Mouse (Mus musculus): ENCODE data around the gene Cav1. TPM values are rescaled to one million over a fixed set of nuclear protein-coding genes. Genes with fewer than 3 reads are reported as not detected.

Gene Cav1
- not detected in 2 replicates for polyA plus RNA-seq (2012)

DNA sequence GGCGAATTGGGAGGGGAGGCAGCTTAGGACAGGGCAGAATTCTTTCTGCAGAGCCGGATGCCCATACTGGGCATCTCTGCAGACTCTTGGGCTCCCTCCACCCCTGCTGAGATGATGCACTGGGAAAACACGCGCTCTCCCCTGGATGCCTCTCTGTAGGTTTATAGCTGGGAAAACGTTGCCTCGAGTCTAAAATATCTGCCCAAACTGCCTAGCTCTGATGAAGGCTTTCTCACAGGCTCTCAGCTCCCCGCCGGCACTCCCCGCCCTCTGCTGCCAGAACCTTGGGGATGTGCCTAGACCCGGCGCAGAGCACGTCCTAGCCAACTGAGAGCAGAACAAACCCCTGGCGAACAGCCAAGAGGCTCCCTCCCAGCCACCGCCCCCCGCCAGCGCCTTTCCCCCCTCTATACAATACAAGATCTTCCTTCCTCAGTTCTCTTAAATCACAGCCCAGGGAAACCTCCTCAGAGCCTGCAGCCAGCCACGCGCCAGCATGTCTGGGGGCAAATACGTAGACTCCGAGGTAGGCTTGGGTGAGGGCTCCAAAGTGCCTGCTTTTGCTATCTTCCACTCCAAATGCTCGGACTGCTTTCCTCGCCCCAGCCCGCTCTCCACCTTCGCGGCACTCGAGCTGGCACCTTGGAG is at the start of gene Cav1:
Cav1 (plus strand) TSS at position 382 of the 648 bp plus-strand sequence.

DNA sequence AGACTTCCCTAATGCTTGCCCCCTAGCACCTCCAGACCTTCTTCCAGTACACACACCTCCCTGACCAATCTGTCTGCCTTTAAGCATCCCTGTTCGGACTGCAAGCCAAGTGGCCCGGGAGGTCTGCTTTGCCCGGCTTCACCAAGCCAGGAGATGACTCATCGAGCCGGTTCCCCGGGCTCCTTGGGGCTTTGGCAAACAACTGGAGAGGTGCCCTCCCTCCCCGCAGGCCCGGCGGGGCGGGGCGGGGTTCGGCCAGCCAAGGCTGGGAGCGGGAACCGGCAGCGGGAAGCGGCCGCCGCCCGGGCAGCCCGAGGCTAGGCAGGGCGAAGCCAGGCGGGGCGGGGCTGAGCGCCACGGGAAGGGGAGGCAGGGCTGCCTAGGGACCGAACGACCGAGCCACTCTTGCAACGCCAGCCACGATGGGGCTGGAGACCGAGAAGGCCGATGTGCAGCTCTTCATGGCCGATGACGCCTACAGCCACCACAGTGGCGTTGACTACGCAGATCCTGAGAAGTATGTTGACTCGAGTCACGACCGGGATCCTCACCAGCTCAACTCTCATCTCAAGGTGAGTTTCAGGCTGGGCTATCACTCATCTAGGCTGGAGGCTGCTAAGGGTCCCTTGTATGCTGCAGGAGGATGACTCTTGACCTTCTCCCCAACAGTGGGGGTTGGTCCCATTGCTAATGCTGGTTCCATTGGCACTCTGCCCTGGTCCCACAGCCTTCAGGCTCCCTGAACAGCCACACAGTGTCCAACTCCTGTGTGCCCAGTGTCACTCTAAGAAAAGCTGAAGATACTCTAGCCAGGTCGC is 25.0 kb upstream of the Cav1 start, which contains the start of gene Cav2:
Cav2 (plus strand) TSS at position 247 of the 818 bp plus-strand sequence.

Other genes starting within 250 kb of the Cav1 start
- 41.9 and 55.7 TPM in 2 replicates for gene Tes, start 241.2 kb upstream of the Cav1 start, polyA plus RNA-seq (2012)
- gene Cav2, start 25.1 kb upstream of the Cav1 start, polyA plus RNA-seq (2012): 0.37 and 0.53 TPM in 2 replicates
- gene Met, start 157.5 kb downstream of the Cav1 start, polyA plus RNA-seq (2012): 2.0 and 6.0 TPM in 2 replicates

All from megakaryocyte-erythroid progenitor cell, adult 5 weeks (primary cell).